Mouse (Mus musculus): Measurements from ENCODE around the gene Ak2. TPM values are rescaled to one million over a fixed set of nuclear protein-coding genes. Genes with fewer than 3 reads are reported as not detected.
A peak's percentile ranks its signal among the peaks of the same experiment; 100 is the strongest.

Gene Ak2
- polyA plus RNA-seq, 1 experiment from 2014 or later, result 64.2 TPM

- ChIA-PET CTCF (interaction anchor here (0.9 kb wide), 1 partner anchor 25 kb away, joined by 3 read pairs; no protein-coding TSS in a partner anchor), POLR2A (no interaction called here)
- in situ Hi-C loops (cut with MboI; ENCODE audit: low pct_unique_long_range_greater_than_20kb), result no loop called here
- no peaks in the 10 kb centered on the region for H3K27me3 ChIP-seq
- ATAC-seq, result no peak
- TF ChIP-seq CTCF (IDR thresholded peaks at IDR 0.05), result no peak
- DNase-seq (ENCODE audit: low read depth, low spot score), result no peak
These were observed 16.9 kb downstream of the Ak2 start for GRCm38 (mm10) chr4:129008672-129009071.

GRCm38 (mm10) chr4:129009521-129009920, 17.8 kb downstream of the Ak2 start:
- no peak for DNase-seq (ENCODE audit: low read depth, low spot score)
- ATAC-seq, result no peak
- TF ChIP-seq CTCF (IDR thresholded peaks at IDR 0.05), result no peak
- no peaks in the 10 kb centered on the region for H3K27me3 ChIP-seq
- in situ Hi-C loops (cut with MboI; ENCODE audit: low pct_unique_long_range_greater_than_20kb), result no loop called here
- CTCF ChIA-PET, result interaction anchor here (1.1 kb wide), 1 partner anchor 23 kb away, joined by 3 read pairs; no protein-coding TSS in a partner anchor
- POLR2A ChIA-PET, result interaction anchor here (0.7 kb wide), 1 partner anchor 13 kb away, joined by 6 read pairs; no protein-coding TSS in a partner anchor

- DNase-seq (ENCODE audit: low read depth, low spot score) (no peak), ATAC-seq (peak; percentile 69)
- ChIA-PET CTCF (interaction anchor here (1.0 to 1.2 kb wide), 2 partner anchors 13 to 40 kb away, joined by 3 to 5 read pairs; no protein-coding TSS in a partner anchor), POLR2A (interaction anchor here (0.8 kb wide), 1 partner anchor 46 kb away, joined by 3 read pairs; the partner anchor contains the start of gene Rnf19b)
- in situ Hi-C loops (cut with MboI; ENCODE audit: low pct_unique_long_range_greater_than_20kb), result no loop called here
- TF ChIP-seq CTCF (IDR thresholded peaks at IDR 0.05), result no peak
- H3K27me3 ChIP-seq, result no peaks in the 10 kb centered on the region
These were observed 19.9 kb downstream of the Ak2 start for GRCm38 (mm10) chr4:129011604-129012121.

GRCm38 (mm10) chr4:129013151-129013864, 21.6 kb downstream of the Ak2 start:
- ATAC-seq (no peak), DNase-seq (ENCODE audit: low read depth, low spot score) (no peak)
- in situ Hi-C loops (cut with MboI; ENCODE audit: low pct_unique_long_range_greater_than_20kb), result no loop called here
- no peak for TF ChIP-seq CTCF (IDR thresholded peaks at IDR 0.05)
- ChIA-PET CTCF (no interaction called here), POLR2A (interaction anchor here (1.1 to 1.4 kb wide), 2 partner anchors 44 to 45 kb away, joined by 3 to 5 read pairs; no protein-coding TSS in a partner anchor)
- H3K27me3 ChIP-seq, result no peaks in the 10 kb centered on the region

- TF ChIP-seq CTCF (IDR thresholded peaks at IDR 0.05), result no peak
- H3K27me3 ChIP-seq, result no peaks in the 10 kb centered on the region
- DNase-seq (ENCODE audit: low read depth, low spot score) (no peak), ATAC-seq (no peak)
- in situ Hi-C loops (cut with MboI; ENCODE audit: low pct_unique_long_range_greater_than_20kb), result no loop called here
- POLR2A ChIA-PET, result interaction anchor here (1.1 to 1.4 kb wide), 3 partner anchors 13 to 43 kb away, joined by 3 to 4 read pairs (median 4); no protein-coding TSS in a partner anchor
- CTCF ChIA-PET, result interaction anchor here (0.7 to 2.1 kb wide), 3 partner anchors 16 to 40 kb away, joined by 3 to 8 read pairs (median 4); no protein-coding TSS in a partner anchor
These were observed 24.6 kb downstream of the Ak2 start for GRCm38 (mm10) chr4:129016329-129016728.

- TF ChIP-seq CTCF (IDR thresholded peaks at IDR 0.05), result no peak
- H3K27me3 ChIP-seq, result no peaks in the 10 kb centered on the region
- in situ Hi-C loops (cut with MboI; ENCODE audit: low pct_unique_long_range_greater_than_20kb), result no loop called here
- ChIA-PET POLR2A (interaction anchor here (0.5 to 1.4 kb wide), 4 partner anchors 14 to 42 kb away, joined by 3 to 4 read pairs (median 4); no protein-coding TSS in a partner anchor), CTCF (interaction anchor here (1.9 to 2.1 kb wide), 2 partner anchors 15 to 16 kb away, joined by 4 to 8 read pairs; no protein-coding TSS in a partner anchor)
- ATAC-seq (no peak), DNase-seq (ENCODE audit: low read depth, low spot score) (no peak)
These were observed 25.4 kb downstream of the Ak2 start for GRCm38 (mm10) chr4:129017150-129017549.

- in situ Hi-C loops (cut with MboI; ENCODE audit: low pct_unique_long_range_greater_than_20kb), result no loop called here
- no peak for DNase-seq (ENCODE audit: low read depth, low spot score)
- POLR2A ChIA-PET, result no interaction called here
- no peak for TF ChIP-seq CTCF (IDR thresholded peaks at IDR 0.05)
- no peaks in the 10 kb centered on the region for H3K27me3 ChIP-seq
- no peak for ATAC-seq
- CTCF ChIA-PET, result interaction anchor here (1.7 kb wide), 1 partner anchor 63 kb away, joined by 4 read pairs; no protein-coding TSS in a partner anchor
These were observed 27.2 kb downstream of the Ak2 start for GRCm38 (mm10) chr4:129018788-129019435.

- DNase-seq (ENCODE audit: low read depth, low spot score), result no peak
- TF ChIP-seq CTCF (IDR thresholded peaks at IDR 0.05), result no peak
- ChIA-PET POLR2A (interaction anchor here (1.6 kb wide), 1 partner anchor 13 kb away, joined by 3 read pairs; no protein-coding TSS in a partner anchor), CTCF (interaction anchor here (1.7 kb wide), 1 partner anchor 62 kb away, joined by 4 read pairs; no protein-coding TSS in a partner anchor)
- ATAC-seq, result no peak
- no peaks in the 10 kb centered on the region for H3K27me3 ChIP-seq
- in situ Hi-C loops (cut with MboI; ENCODE audit: low pct_unique_long_range_greater_than_20kb), result no loop called here
These were observed 28.0 kb downstream of the Ak2 start for GRCm38 (mm10) chr4:129019788-129020187.

GRCm38 (mm10) chr4:129020454-129020853, 28.7 kb downstream of the Ak2 start:
- no peak for ATAC-seq

GRCm38 (mm10) chr4:129021426-129021825, 29.7 kb downstream of the Ak2 start:
- ChIA-PET POLR2A (interaction anchor here (1.6 kb wide), 1 partner anchor 11 kb away, joined by 3 read pairs; no protein-coding TSS in a partner anchor), CTCF (interaction anchor here (1.6 kb wide), 1 partner anchor 11 kb away, joined by 4 read pairs; no protein-coding TSS in a partner anchor)
- in situ Hi-C loops (cut with MboI; ENCODE audit: low pct_unique_long_range_greater_than_20kb), result no loop called here
- DNase-seq (ENCODE audit: low read depth, low spot score) (no peak), ATAC-seq (no peak)
- H3K27me3 ChIP-seq, result no peaks in the 10 kb centered on the region
- TF ChIP-seq CTCF (IDR thresholded peaks at IDR 0.05), result no peak

More at GRCm38 (mm10) chr4:129020454-129020853, 28.7 kb downstream of the Ak2 start:
- POLR2A ChIA-PET, result interaction anchor here (1.6 kb wide), 1 partner anchor 12 kb away, joined by 3 read pairs; no protein-coding TSS in a partner anchor
- CTCF ChIA-PET, result interaction anchor here (1.6 to 1.7 kb wide), 2 partner anchors 12 to 62 kb away, joined by 4 read pairs; no protein-coding TSS in a partner anchor
- no peak for DNase-seq (ENCODE audit: low read depth, low spot score)
- H3K27me3 ChIP-seq, result no peaks in the 10 kb centered on the region
- no peak for TF ChIP-seq CTCF (IDR thresholded peaks at IDR 0.05)
- in situ Hi-C loops (cut with MboI; ENCODE audit: low pct_unique_long_range_greater_than_20kb), result no loop called here

Data from Patski (cell line).